Mouse (Mus musculus) adipocyte (in vitro differentiated cells): Measurements from ENCODE around the gene Tenm3.

Experiments used
- DNase-seq: peaks from one replicate; pipeline ENCODE4 v3.0.0-alpha.2; 2016; ENCODE audit warnings: low spot score

Gene Tenm3

DNA sequence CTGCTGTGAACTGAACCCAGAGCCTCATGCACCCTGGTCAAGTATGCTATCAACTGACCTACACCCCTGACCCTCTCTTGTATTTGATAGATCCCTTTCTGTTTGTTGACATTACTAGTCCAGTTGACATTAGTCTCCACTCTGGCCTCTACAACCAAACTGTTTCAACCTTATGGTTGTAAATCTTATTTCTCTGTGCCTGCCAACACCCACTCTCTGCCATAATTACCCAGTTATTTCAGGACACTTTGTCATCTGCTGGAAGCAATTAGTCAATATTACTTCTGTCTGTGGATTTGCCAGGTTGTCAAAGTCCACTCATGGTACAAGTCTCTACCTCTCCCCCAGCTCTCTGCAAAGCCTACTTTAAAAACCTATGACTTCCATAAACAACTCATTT, 326.3 kb downstream of the Tenm3 start:
- DNase-seq = no peak

DNA sequence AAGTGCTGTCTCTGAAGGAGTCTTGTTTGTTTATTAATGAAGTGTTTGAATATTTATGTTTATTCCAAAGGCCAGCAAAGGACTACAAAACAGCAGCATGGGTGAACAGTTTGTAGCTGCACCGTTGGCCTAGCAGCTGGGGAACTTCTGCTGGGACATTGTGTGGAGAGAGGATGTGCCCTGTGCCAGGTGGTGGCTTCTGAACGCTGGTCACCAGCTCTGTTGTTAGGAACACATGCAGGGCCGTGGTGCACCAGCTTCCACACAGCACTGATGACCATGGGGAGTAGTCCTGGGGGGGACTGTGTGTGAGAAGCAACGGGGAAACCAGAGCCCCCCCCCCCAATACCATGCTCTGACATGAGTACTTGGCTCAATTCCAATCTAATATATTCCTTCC, 329.5 kb downstream of the Tenm3 start:
- DNase-seq = no peak

DNA sequence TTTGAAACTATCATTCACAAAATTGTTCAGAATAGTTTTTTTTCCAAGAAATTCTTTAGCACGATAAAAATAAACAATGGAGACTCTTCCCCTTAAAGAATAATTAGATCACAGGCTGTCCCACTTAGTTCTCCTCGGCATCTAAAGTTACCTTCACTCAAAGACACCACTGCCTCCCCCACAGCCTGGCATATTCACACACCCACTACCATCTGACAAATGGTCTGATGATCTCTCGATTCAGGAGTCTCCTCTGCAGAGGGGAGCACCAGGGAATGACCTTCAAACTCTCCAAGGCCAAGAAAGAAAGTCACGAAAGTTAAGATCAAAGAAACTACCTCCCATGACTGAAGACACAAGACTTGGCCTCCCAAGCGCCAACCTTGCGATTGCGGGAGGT, 329.9 kb downstream of the Tenm3 start:
- no peak for DNase-seq

DNA sequence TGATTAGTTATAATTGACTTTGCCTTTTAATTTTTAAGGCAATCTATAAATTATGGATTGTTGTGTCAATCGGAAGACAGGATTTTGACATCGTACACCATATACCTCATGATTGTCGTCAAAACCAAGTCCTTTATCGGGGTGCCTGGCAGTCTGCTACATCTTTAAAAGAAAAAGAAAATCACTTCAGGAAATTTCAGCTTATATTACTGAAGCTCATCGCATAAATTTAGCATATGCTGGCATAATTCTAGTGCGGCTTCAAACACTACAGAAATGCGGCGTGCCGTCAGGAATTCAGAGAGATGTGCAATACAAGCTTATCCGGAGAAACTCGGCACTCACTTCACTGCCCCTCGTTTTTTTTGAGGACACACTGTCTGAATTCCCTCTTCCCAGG, 332.2 kb downstream of the Tenm3 start:
- no peak for DNase-seq

DNA sequence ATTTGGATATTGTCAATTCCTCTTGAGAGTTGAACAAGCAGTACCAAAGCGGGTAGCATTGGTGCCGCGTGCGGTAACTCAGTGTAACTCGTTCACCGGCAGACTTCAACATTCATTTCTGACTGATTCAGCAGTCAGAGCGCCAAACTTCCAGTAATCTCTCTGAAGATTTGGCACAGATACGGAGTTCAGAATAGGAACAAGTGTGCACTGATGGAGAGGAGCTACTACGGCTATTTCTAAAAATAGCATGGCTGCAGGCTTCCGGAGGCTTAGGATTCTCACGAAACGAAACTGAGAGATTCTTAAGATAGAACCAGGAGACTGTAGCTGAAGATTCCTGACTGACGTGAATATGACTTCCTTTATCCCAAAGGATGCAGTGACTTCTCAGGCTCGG, 332.6 kb downstream of the Tenm3 start:
- DNase-seq = no peak

DNA sequence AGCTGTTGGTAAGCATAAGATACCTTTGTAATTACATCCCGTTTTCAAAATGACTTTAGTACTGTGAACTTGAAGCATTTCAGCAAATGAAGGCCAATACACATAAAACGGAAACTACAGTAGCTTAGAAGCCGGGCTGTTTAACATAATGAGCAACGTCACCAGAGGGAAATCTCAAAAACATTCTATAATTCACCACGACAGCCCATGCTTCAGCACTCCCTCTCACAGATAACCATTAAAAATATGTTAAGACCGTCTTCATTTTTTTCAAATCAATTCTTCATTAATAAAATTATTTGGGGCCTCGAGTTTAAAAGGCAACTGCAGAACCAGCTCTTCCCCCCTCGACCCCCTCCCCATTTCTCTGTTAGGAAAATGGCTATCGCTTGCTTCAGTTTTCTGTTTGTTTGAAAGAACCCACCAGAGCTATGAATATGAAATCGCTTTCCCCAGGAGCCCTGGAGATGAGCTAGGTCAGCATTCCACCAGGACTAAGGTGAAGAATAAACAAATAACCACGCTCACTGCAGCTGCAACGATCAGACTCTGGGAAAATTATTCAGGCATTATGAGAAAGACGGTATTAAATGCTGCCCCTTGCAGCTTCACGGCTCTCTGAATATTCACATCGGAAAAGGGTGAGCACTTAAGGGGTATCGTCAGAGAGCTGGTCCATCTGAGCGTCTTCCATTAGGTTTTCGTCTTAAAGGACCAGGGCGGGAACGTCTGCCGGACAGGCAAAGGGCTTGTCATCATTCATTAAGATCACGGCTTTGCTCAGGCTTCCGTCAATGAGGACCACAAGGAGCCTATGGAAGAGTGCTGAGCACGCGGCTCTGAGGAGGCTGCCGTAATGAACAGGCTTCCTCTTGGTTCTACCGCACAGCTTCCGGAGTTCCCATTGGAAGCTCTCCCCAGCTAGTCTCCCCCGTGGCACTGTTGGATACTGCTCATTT, 334.8 kb downstream of the Tenm3 start:
- no peak for DNase-seq

DNA sequence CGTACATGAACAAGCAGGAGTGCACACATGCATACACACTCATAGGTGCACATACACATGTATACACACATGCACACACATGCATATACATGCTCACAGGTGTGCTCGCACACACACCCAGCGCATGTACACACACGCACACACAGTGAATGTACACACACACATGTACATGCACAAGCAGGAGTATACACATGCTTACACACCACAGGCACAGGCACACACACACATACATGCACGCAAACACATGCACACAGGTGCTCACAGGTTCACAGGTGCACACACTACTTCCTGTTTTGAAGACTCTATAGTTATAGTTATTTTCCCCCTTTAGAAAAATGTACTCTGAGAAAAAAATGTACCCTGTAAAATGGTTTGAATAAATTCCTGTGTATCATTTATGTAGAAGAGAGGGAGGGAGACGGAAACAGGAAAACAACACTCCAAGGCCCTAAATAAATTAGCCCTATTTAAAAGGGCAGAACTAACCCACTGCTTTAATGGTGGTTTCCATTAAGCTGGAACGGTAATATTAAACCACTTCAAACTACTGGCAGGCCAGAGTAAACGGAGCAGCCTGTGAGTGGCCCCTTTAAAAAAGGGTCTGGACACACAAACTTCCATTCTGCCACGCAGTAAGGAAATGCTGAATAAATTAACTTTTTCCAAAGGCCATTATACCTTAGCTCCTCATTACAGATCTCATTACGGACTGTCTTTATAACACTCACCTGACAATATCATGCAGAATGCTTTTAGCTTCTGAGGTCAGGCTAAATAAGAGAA, 335.8 kb downstream of the Tenm3 start:
- DNase-seq = no peak

DNA sequence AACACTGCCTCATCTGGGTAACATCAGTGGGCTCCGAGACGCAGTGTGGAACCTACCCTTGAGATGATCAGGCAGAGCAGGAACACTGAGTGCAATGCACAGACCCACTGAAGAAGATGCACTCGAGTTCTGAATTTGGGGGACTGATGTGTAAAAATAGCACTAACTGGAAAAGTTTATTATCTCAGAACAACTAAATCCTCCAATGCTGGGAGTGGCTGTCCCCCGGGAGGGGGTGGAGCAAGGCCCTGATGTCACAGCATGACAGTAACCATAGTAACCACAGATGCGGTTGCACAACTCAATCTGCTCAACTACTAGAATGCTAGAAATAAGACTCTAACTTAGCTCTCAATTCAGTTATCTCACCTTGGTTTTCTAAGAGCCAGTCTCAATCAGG, 351.3 kb downstream of the Tenm3 start:
- no peak for DNase-seq

DNA sequence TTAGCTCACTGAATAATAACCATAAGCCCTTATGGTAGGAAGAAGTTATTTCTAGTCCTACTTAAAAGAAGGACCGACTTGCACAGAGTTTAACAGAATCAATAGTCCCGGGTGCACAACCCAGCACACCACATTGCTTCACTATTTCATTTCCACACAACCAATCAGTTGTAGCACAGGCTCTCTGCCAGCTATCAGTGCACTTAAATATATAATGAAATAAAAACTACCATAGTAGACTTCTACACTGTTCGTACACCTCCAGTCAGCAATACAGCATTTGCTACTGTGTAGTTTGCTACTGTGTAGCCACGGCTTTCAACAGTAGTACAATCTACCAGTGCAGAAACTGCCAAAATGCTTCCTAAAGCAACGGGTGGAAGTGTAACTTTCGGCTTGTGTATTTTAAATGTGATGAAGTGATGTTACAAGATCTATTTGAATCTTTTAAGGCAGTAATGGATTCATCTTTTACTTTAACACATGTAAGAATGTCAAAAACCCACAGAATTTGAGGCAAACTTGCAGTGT, 353.1 kb downstream of the Tenm3 start:
- DNase-seq = no peak

DNA sequence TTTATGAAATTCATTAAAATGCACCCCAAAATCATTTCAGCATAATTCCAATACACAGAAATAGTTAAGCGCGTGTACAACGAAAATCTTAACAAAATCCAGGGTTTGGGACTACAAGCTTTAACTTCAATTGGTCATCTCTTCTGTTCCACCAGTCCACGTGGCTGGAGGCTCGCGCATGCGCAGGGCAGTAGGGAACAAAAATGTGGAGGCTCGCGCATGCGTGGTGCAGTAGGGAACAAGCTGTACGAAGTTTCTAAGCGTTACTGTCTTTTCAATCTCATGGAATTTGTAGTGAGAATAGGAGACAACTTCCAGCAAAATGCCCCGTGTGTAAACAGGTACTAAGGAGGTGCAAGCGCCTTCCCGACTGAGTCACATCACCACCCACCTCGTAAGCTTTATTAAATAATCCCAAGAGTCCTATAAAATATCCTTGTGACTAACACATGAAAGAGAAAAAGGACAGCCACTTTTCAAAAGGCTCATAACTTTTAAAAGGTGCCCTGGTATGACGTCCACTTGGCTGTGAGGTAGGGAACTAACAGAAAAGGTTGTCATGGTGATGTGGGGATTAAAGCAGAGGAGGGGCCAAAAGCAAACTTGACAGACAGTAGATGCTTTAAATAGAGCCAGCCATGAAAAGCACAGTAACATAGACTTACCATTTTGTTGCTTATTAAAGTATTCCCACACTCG, 353.7 kb downstream of the Tenm3 start:
- DNase-seq = no peak

DNA sequence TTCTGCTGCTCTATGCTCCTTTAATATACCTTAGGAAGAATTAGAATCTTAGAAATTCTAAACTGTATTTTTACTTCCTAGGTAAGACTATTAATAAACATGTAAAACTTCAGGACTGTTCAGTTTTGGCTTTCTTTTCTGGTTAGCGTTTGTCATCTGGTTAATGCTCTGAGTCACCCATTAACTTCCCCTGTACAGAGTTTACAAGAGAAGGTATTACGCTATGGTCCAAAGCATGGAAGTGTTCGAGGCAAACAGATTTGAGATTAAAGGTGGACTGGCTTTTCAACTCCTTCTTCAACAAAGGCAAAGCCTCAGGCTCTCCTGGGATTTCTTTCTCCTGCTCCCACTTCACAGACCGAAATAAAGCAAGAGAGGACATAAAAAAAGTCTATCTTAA, 354.3 kb downstream of the Tenm3 start:
- no peak for DNase-seq

DNA sequence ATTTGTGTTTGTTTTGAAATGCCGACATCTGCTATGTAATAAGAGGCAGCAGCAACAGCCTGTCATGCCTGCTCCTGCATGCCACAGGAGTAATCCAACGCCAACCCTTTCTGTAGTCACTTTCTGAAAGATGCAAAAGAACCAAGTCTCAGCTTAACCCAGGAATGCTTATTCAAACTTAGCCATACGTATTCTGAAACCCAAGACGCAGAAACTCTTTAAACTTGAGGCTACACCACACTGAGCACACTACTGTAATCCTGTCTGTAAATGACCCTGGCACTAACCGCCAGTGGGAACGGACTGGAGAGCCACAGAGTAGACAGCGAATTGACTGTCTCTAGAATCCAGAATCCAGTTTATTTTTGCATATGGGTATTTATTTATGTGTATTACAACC, 354.9 kb downstream of the Tenm3 start:
- DNase-seq = no peak

DNA sequence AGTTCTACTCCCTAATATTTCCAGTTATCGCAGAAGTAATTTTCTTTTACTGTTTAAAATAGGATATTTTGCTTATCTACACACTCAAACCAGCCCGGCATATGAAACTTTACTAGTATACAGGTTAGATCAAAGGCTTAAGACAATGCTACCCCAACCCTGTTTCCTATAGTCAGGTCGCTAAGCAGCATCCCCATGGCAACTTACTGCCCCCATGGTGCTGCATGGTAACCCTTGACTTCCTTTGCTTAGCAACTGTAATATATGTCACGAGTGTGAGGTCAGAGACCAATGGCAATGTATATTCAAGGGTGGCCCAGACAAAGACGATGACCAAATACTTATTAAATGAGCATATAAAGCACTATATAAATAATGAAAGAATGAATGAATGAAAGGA, 359.6 kb downstream of the Tenm3 start:
- DNase-seq = no peak

DNA sequence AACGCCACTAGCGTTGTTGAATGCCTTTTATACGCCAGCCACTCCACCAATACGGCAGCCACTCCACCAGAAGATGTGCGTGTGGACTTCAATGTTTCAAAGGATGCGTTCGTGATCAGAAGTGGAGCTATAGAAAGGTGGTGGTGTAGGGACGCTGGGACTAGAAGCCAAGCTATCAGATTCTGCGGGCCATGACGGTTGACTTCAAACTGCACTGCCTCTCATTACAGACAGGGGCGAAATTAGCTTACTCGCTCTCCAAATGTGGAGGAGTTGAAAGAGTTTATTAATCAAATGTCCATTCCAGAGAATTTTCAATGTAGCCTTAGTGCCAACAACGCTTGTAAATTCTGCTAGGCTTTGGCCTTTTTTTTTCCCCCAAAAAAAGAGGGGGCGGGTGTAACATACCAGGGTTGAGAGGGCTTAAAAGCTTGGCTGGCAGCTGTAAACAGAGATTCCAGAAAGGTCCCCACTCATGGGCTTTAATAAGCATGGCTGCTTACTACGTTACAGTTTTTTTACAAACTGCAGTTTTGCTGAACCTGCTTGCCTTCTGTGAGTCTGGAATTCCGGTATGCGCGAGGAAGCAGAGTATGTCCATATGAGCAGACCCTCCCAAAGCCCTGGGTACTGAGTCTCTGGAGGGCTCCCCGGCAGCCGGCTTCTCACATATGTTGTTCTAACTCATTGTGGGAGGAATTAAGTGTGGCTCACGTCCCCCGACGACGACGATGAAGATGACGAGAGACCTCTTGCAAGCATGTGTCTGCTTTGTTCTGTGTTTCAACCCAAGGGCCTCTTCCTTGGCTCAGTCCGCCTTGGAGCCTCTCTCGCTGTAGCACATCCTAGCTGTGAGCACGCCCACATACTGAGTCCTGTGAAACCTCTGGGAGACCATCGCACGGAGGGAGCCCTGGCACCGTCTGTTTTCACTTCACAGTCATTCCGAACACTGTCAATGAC, 361.8 kb downstream of the Tenm3 start:
- no peak for DNase-seq

DNA sequence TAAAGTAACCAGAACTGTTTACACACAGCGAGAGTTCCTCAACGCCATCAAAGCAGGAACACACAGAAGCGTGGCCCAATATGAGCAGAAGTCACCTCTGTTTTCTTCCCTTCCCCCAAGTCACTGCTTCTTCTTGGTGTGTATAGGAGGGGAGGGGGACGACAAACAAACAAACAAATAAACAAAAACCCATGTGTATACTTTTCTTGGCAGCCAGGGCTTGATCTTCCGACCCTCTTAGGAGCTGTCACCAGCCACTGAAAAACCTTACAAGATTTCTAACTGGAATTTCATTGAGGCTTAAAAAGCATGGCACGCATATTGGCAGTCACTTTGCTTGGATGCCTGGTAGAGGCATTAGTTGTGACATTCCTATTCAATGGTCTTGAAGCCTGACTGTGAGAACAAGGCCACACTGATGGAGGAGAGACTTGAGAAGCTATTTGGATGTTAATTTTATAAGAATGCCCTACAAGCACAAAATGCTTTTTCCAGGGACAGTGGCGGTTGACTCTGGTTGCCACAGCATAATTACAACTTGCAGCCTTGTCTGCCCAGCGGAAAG, 366.3 kb downstream of the Tenm3 start:
- DNase-seq = no peak

DNA sequence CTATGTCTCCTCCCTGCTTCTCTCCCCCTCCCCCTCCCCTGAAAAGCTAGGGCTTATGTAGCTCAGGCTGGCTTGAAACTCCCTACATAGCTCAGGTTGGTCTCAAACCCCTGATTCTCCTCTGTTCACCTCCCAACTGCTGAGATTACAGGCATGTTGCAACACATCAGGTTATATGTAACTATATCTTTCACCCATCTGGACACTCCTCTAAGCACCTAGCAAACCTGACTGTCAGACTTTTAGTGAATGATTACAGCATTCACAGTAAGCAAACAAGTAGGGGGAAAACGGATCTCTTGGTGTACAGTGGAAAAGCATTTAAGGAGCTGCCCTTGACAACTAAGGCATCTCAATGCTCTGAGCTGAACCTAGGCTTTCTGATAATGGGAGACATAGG, 366.9 kb downstream of the Tenm3 start:
- no peak for DNase-seq

DNA sequence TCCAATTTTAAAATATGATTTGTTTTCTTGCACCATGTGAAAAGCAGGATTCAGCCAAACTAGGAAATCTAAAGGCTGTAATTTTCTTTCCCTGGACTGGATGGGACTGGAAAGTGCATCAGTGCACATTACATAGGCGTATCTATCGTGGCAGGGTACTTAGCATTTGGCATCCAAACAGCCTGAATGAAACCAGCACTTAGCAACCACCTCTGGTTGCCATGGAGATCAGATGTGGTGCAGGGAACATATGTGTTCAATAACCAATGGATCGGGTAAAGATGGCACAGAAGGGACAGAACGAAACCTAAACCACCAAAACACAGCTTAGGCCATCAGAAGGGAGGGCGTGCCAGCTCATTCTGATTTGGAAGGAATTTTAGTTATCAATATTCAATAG, 376.1 kb downstream of the Tenm3 start:
- no peak for DNase-seq

DNA sequence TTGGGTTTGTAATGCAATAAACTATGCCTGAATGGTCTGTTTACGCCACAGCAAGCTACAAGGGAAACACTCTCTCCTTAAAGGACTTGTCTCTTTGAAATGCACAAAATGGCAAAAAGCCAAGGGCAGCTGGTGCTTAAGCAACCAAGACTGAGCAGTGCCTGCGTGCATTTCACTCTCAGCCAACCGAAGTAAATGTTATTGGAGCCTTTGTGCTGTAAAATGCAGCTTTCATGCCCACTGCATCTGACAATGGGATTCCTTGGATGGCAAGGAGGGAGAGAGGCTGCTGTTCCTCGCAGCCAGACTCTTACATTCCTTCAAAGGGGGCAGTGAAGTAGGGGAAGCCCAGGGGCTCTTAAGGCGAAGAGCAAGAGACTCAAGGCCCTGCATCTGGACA, 385.4 kb downstream of the Tenm3 start:
- DNase-seq = peak; percentile 5

DNA sequence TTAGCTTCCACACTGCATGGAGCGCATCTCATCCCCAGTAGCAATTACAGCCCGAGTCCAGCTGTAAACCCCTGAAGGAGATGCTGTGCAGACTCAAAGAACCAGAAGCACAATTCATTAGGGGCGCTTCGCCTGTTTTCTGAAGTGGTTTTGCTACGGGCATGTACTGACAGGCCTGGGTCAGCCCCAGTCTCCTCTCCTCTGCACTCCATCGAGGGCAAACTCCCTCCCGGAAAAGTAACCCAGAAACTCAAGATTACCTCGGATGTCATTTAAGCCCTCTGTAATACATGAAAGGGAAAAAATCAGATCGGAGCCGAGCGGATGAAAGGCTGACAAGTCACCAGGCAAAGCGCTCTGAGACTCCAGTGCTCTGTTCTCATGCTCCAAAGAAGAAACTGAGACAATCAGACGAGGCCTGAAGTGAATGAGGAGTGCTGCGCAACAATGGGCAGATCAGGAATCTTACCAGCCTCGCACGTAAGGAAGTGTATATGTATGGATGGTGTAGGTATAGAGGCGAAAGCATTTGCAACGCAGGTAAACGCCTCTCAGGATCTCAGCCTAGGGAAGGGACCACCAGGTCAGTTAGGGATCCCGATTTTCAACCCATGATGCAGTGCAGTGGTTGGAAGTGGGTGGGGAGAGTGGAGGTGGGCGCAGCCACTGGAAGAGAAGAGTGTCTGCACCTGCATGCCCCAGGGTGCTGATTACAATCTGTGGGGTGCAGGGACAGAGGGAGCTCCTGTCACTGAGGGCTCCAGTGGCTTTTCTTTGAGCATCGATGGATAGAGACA, 387.2 kb downstream of the Tenm3 start:
- no peak for DNase-seq

DNA sequence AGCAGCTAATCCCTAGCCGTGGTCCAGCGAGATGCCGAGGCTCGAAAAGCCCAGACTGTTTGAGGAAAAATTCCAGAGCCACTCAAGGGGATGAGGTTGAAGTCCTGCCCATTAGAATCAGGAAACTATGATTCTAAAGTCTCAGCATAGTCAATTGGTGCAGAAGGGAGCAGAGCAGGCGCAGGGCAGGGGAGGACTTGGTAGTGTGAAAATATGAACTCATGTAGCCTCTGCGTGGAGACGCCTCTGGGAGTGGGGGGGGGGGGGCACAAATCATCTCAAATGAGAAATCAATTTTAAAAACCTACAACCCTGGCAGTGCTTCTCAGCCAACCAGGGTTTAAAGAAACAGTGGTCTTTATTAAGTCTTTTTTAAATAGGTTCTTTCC, 392.5 kb downstream of the Tenm3 start:
- no peak for DNase-seq
